Mouse (Mus musculus): ENCODE measurements at regions not wholly inside any gene's neighbourhood (a gene's known extent, or its start where the extent isn't known, plus 50 kb on each side); places are given as distances from the start of the nearest gene placed in this dataset.
A peak's percentile ranks its signal among the peaks of the same experiment; 100 is the strongest.

DNA sequence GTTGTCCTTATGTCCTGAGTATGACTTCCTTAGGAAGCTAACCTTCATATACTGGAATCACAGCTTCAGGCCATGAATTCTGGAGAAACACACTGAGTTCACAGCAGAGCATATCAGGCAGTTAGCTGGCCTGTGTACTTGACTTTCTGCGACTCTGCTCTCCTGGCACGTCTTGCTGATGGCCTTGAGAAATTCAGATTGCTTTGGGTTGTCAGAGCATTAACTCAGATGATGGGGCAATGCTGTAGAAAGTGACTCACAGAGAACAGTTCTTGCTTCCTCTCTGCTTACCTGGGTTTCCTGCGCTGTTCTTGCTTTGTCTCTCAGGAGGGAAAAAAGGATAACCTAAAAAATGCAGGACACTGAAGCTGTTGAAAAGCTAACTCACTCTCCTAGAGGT is 187.3 kb downstream of the Usp46 start:
- 92% methylated on average over 3 of the region's 3 CpGs for WGBS
- no peak overlapping the region for H3K4me3 ChIP-seq (ENCODE audit: insufficient read depth, low read depth, low read length)
- TF ChIP-seq POLR2A (IDR thresholded peaks at IDR 0.05; ENCODE audit: insufficient read depth, low read depth, low read length) (no peak), CTCF (IDR thresholded peaks at IDR 0.05; ENCODE audit: insufficient read depth, low read depth, low read length) (no peak)

DNA sequence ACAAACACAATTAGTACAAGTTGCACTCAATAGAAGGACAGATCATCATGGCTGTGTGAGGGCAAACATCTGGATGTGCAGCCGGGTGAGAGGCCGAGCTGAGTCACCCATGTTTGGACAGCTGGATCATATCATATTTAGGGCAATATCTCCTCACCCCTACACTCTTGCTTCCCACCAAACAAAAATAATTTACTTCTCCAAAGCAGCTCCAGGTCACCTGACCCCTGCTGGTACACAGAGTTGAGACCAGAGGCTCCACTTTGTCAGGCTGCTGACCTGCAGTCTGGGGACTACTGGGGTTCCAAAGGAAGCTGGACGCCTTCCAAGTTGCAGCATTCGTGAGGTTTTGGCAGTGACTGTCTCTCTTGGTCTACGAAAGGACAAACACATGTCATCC is 186.3 kb downstream of the Usp46 start:
- H3K4me3 ChIP-seq (ENCODE audit: insufficient read depth, low read depth, low read length), result no peak overlapping the region
- TF ChIP-seq CTCF (IDR thresholded peaks at IDR 0.05; ENCODE audit: insufficient read depth, low read depth, low read length) (no peak), POLR2A (IDR thresholded peaks at IDR 0.05; ENCODE audit: insufficient read depth, low read depth, low read length) (no peak)
- WGBS, result 61% methylated on average over 5 of the region's 5 CpGs
- H3K4me1 ChIP-seq (ENCODE audit: control insufficient read depth, insufficient read depth, low read length), result peaks cover 11% of the 10 kb centered on the region
- no peak overlapping the region for H3K27ac ChIP-seq (ENCODE audit: insufficient read depth, low read depth, low read length)

More for the DNA sequence above, 187.3 kb downstream of the Usp46 start:
- no peak overlapping the region for H3K27ac ChIP-seq (ENCODE audit: insufficient read depth, low read depth, low read length)
- H3K4me1 ChIP-seq (ENCODE audit: control insufficient read depth, insufficient read depth, low read length), result peaks cover 9% of the 10 kb centered on the region

DNA sequence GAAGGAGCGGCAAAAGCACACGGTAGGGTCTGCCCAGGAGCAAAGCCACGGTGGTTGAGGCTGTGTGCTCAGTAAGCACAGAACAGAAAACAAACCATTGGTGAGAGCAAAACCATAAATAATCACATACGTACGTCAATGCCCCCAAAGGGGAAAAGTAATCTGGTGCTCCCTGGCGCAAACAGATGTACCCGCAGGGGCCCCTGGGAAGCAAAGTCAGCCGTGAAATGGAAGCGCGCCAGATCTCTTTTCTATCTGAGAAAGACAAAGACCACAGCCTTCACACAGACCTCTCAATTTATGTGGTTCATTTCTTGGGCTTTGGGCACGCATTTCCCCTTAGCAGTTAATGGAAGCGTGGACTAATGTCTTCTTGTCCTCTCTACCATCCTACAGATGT is 183.2 kb downstream of the Usp46 start:
- H3K4me1 ChIP-seq (ENCODE audit: control insufficient read depth, insufficient read depth, low read length), result peaks cover 11% of the 10 kb centered on the region
- TF ChIP-seq CTCF (IDR thresholded peaks at IDR 0.05; ENCODE audit: insufficient read depth, low read depth, low read length), result no peak
- no peak for TF ChIP-seq POLR2A (IDR thresholded peaks at IDR 0.05; ENCODE audit: insufficient read depth, low read depth, low read length)
- no peak overlapping the region for H3K4me3 ChIP-seq (ENCODE audit: insufficient read depth, low read depth, low read length)
- 44% methylated on average over 12 of the region's 12 CpGs for WGBS
- peak overlapping the region; percentile 86 for H3K27ac ChIP-seq (ENCODE audit: insufficient read depth, low read depth, low read length)

DNA sequence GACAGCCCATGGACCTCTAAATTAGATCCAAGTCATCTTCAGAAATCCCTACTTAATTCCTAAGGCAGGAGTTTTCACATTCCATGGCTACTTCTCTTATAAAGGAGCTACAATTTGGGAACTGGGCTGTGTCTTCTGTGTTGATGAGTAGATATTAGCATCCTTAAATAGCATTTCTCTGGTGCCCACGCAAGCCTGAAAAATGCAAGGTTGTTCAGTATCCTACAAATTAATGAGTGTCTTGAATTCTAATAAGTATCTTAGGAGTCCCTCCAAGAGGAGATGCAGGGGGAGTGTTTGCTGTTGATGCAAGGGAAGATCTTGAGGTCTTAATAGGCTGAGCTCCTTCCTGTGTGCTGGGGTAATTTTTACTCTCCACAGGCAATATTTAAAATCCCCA is 182.5 kb downstream of the Usp46 start:
- 40% methylated on average over 1 of the region's 1 CpGs for WGBS
- Histone ChIP-seq H3K27ac (ENCODE audit: insufficient read depth, low read depth, low read length) (peak overlapping the region; percentile 88; the same call in 1 of the 2 replicates), H3K4me1 (ENCODE audit: control insufficient read depth, insufficient read depth, low read length) (peaks cover 11% of the 10 kb centered on the region), H3K4me3 (ENCODE audit: insufficient read depth, low read depth, low read length) (no peak overlapping the region)
- TF ChIP-seq CTCF (IDR thresholded peaks at IDR 0.05; ENCODE audit: insufficient read depth, low read depth, low read length) (no peak), POLR2A (IDR thresholded peaks at IDR 0.05; ENCODE audit: insufficient read depth, low read depth, low read length) (no peak)

DNA sequence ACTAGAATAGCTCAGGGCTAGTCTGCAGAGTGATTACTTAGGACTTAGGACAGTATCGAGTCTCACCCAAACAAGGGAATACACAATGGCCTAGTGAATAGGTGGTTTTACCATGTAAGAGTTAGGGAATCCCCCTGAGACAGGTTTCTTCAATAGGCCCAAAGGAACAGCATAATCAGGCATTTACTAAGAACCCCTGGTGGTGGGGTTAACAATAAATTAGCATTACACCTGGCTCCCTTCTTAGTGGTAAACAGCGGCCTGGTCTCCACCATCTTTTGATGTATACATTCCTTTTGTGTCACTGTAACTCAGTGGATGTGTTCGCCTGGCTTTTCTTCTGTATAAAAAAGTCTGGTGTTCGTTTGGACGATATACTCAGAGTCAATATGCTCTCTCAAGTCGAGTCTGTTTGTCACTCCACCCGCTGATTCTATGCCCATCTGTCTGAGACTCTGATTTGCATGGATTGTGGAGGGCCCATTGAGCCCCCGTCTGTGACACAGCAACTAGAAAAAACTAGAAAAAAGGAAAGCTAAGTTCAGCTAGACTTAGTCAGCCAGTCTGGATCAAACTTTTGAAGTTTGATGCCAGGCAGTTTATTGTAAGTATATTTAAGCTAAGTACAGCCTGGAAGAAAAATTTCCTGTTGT is 180.8 kb downstream of the Usp46 start:
- TF ChIP-seq CTCF (IDR thresholded peaks at IDR 0.05; ENCODE audit: insufficient read depth, low read depth, low read length) (no peak), POLR2A (IDR thresholded peaks at IDR 0.05; ENCODE audit: insufficient read depth, low read depth, low read length) (no peak)
- no peak overlapping the region for H3K4me3 ChIP-seq (ENCODE audit: insufficient read depth, low read depth, low read length)
- H3K27ac ChIP-seq (ENCODE audit: insufficient read depth, low read depth, low read length), result peak overlapping the region; percentile 12
- H3K4me1 ChIP-seq (ENCODE audit: control insufficient read depth, insufficient read depth, low read length), result peaks cover 7% of the 10 kb centered on the region
- WGBS, result 73% methylated on average over 8 of the region's 8 CpGs

DNA sequence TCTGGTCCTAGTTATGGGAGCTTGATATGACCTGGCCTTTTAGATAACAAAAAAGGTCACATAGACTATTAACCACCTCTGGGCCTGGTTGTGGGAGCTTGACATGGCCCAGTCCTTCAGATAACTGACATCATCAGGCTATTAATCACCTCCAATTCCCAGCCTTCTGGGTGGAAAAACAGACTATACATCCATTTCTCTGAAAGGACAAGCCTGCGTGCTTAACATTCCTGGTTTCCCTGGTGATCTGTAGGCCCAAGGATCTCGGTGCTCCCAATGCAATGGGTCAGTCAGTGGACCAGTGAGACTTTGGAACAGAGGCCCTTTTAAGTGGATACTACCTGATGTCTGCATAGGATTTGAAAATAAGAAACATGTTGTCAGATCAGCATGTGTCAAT is 179.8 kb downstream of the Usp46 start:
- Histone ChIP-seq H3K4me3 (ENCODE audit: insufficient read depth, low read depth, low read length) (no peak overlapping the region), H3K27ac (ENCODE audit: insufficient read depth, low read depth, low read length) (0 out of 2 replicates have a peak overlapping the region, but pooled peaks have one; percentile 37), H3K4me1 (ENCODE audit: control insufficient read depth, insufficient read depth, low read length) (peaks cover 7% of the 10 kb centered on the region)
- no peak for TF ChIP-seq CTCF (IDR thresholded peaks at IDR 0.05; ENCODE audit: insufficient read depth, low read depth, low read length)
- no peak for TF ChIP-seq POLR2A (IDR thresholded peaks at IDR 0.05; ENCODE audit: insufficient read depth, low read depth, low read length)
- 83% methylated on average over 2 of the region's 2 CpGs for WGBS

DNA sequence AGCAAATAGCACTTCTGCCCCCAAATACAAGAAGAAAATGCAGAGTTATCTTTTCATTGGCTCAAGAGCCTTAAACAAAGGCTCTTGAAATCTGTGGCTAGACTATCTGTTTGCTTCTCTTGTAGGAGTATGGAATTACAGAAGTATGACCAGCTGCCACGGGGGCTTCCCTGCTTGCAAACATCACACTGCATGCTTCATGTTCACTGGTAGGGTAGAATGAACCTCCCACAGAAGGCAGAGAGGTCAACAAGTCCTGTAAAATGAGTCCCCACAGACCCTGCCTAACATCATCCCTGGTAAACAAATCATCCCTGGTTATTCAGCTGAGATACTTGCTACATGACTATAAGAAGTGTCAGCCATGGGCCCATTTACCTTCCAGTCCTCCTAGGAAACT is 178.9 kb downstream of the Usp46 start:
- Histone ChIP-seq H3K4me3 (ENCODE audit: insufficient read depth, low read depth, low read length) (no peak overlapping the region), H3K4me1 (ENCODE audit: control insufficient read depth, insufficient read depth, low read length) (peaks cover 7% of the 10 kb centered on the region), H3K27ac (ENCODE audit: insufficient read depth, low read depth, low read length) (no peak overlapping the region)
- no peak for TF ChIP-seq POLR2A (IDR thresholded peaks at IDR 0.05; ENCODE audit: insufficient read depth, low read depth, low read length)
- TF ChIP-seq CTCF (IDR thresholded peaks at IDR 0.05; ENCODE audit: insufficient read depth, low read depth, low read length), result no peak
- WGBS, result 76% methylated on average over 1 of the region's 1 CpGs

DNA sequence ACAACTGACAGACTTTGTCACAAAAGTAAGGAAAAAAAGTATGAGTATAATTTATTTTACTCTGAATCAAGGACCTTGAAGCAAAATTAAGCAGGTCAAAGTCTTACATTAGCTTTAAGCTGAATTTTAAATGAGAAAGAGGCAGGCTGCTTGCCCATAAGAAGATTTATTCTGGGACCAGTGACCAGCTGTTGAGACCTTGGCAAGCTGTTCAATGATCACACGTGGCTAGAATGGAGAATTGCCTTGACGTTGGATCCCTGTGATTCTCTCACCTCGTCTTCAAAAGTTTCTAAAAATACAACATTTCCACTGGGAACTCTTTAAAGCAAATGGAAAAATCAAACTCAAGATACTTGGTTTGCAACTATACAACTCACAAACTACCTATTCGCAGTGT is 177.3 kb downstream of the Usp46 start:
- Histone ChIP-seq H3K4me3 (ENCODE audit: insufficient read depth, low read depth, low read length) (no peak overlapping the region), H3K27ac (ENCODE audit: insufficient read depth, low read depth, low read length) (no peak overlapping the region), H3K4me1 (ENCODE audit: control insufficient read depth, insufficient read depth, low read length) (peaks cover 2% of the 10 kb centered on the region)
- 43% methylated on average over 4 of the region's 4 CpGs for WGBS
- TF ChIP-seq POLR2A (IDR thresholded peaks at IDR 0.05; ENCODE audit: insufficient read depth, low read depth, low read length), result no peak
- TF ChIP-seq CTCF (IDR thresholded peaks at IDR 0.05; ENCODE audit: insufficient read depth, low read depth, low read length), result no peak

DNA sequence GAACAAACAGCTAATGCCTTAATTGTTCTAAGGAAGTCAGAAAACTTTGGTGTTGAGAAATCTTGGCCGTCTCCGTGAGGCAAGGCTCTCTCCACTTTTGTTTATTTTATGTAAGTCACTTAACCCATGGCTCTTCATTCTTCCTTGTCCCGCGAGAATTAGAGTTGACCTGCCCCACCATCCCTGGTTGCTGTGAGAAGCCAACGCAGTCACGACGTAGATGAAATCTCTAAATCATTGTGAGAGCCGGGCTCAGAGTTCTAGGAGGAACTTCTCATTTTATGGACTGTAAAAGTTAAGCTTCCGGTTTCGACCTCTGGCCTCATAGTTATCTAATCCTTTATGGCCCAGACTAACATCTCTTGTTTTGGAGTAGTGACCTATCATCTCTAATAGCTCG is 176.6 kb downstream of the Usp46 start:
- no peak for TF ChIP-seq CTCF (IDR thresholded peaks at IDR 0.05; ENCODE audit: insufficient read depth, low read depth, low read length)
- no peak for TF ChIP-seq POLR2A (IDR thresholded peaks at IDR 0.05; ENCODE audit: insufficient read depth, low read depth, low read length)
- 94% methylated on average over 11 of the region's 11 CpGs for WGBS
- Histone ChIP-seq H3K4me1 (ENCODE audit: control insufficient read depth, insufficient read depth, low read length) (peaks cover 2% of the 10 kb centered on the region), H3K4me3 (ENCODE audit: insufficient read depth, low read depth, low read length) (no peak overlapping the region), H3K27ac (ENCODE audit: insufficient read depth, low read depth, low read length) (no peak overlapping the region)

Measured in olfactory bulb, adult 2 months (tissue).